Mouse (Mus musculus): ENCODE data around the gene Mrpl54. TPM values are rescaled to one million over a fixed set of nuclear protein-coding genes. Genes with fewer than 3 reads are reported as not detected.
A peak's percentile ranks its signal among the peaks of the same experiment; 100 is the strongest.
"Not testable (repeated sequence)": the region's sequence is repeated elsewhere in the genome, so short reads cannot be mapped to it uniquely, and the experiment has no call there.

Gene Mrpl54
- polyA plus RNA-seq, 1 experiment from 2014 or later, result 234 TPM

DNA sequence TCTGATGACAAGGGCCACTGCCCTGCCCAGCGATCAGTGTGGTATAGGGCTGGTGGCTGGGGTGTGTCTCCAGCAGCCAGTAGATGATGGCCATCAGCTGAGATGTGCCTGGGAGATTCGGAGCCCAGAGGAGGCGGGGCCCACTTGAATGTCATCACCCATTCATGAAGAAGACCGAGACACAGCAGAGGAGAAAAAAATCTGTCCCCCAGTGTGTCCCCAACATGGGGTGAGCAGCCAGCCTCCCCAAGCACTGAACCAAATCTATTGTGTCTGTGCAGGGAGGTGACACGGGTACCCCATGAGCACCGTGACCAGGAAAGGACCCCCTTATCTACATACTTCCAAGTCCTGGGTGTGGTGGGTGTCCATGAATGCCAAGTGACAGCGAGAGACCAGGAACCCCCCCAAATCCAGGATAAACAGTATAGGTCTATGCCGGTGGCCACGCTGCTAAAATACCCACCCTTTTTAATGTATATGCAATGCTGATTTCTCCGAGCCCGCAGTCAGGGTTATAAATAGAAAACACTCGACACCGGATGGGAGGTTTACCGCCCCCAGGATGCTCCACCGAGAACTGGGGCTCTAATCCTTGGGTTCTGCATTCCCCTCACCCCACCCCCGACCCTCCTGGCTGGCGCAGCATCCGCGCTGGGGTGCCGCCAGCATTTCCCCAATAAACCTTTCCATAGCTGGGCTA, 36.8 kb downstream of the Mrpl54 start:
- WGBS, result 9% methylated on average over 20 of the region's 20 CpGs
- no peaks in the 10 kb centered on the region for H3K9me3 ChIP-seq (replicated peaks)
- H3K27me3 ChIP-seq (ENCODE audit: low read depth, poor library complexity, severe bottlenecking), result peaks cover 56% of the 10 kb centered on the region
- no peak overlapping the region for H3K27ac ChIP-seq
- peaks cover 29% of the 10 kb centered on the region for H3K4me1 ChIP-seq
- H3K4me3 ChIP-seq, result peak overlapping the region; percentile 17
- no peaks in the 10 kb centered on the region for H3K36me3 ChIP-seq
- DNase-seq (ENCODE audit: low spot score), result no peak

DNA sequence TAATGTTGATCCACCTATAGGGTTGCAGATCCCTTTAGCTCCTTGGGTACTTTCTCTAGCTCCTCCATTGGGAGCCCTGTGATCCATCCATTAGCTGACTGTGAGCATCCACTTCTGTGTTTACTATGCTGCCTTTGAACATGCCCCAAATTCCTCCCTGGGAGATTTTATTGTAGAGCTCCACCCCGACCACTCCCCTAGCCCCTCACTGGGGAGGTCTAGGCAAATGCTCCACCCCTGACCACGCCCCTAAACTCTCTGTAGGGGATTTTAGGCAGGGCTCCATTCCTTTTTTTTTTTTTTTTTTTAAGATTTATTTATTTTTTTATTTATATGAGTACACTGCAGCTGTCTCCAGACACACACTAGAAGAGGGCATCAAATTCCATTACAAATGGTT, 43.0 kb downstream of the Mrpl54 start:
- H3K27me3 ChIP-seq (ENCODE audit: low read depth, poor library complexity, severe bottlenecking), result peaks cover 14% of the 10 kb centered on the region
- WGBS, result 48% methylated on average over 2 of the region's 2 CpGs
- not testable (repeated sequence) for H3K4me3 ChIP-seq; H3K9me3 ChIP-seq (replicated peaks); DNase-seq (ENCODE audit: low spot score); H3K4me1 ChIP-seq; H3K36me3 ChIP-seq; H3K27ac ChIP-seq

DNA sequence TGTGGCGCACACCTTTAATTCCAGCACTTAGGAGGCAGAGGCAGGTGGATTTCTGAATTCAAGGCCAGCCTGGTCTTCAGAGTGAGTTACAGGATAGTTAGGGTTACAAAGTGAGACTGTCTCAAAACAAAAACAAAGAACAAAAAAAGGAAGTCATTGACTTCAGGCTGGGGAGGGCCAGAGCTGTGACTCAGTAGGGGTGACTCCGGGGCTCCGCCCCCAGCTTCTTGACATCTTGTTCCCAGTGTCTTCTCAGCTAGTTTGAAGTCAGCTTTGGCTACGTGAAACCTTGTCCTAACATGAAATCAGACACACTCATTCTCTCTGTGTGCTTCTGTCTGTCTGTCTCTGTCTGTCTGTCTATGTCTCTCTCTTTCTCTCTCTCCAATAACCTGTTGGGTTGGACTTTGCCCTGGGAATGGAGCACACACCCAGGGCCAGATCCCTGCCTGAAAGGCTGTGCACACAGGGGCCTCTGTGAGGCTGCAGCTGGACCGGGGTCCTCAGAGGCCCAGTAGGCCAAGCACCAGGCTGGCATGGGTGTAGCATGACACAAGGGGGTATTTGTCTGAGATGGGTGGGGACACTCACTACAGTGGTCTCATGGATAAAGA, 45.2 kb downstream of the Mrpl54 start:
- no peaks in the 10 kb centered on the region for H3K9me3 ChIP-seq (replicated peaks)
- H3K36me3 ChIP-seq, result no peaks in the 10 kb centered on the region
- H3K4me1 ChIP-seq, result 0 out of 2 replicates have a peak, but pooled peaks cover 3% of the 10 kb centered on the region
- H3K4me3 ChIP-seq, result no peak overlapping the region
- no peak overlapping the region for H3K27ac ChIP-seq
- DNase-seq (ENCODE audit: low spot score), result no peak
- peaks cover 6% of the 10 kb centered on the region for H3K27me3 ChIP-seq (ENCODE audit: low read depth, poor library complexity, severe bottlenecking)
- 84% methylated on average over 5 of the region's 5 CpGs for WGBS

DNA sequence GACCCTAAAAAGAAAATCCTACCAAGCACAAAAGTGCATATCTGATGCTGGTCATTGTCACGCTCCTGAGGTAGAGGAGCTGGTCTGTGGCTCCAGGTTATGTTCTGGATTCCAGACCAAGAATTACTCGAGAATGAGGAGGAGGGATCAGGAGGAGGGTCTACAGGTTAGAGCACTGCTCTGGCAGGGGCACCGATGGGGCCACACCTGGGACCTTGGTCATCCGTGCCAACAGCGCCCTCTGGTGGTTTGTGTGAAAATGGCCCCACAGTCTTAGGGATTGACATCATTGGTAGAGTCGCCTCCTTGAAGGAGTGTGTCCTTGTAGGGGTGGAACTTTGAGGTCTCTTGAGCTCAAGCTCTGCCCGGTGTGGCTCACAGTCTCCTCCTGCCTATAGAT, 48.8 kb downstream of the Mrpl54 start:
- H3K27me3 ChIP-seq (ENCODE audit: low read depth, poor library complexity, severe bottlenecking), result no peaks in the 10 kb centered on the region; the same call in 1 of the 2 replicates
- no peak overlapping the region for H3K27ac ChIP-seq
- DNase-seq (ENCODE audit: low spot score), result peak; percentile 80
- no peaks in the 10 kb centered on the region for H3K36me3 ChIP-seq
- no peaks in the 10 kb centered on the region for H3K9me3 ChIP-seq (replicated peaks)
- H3K4me1 ChIP-seq, result 0 out of 2 replicates have a peak, but pooled peaks cover 3% of the 10 kb centered on the region
- 38% methylated on average over 7 of the region's 7 CpGs for WGBS
- no peak overlapping the region for H3K4me3 ChIP-seq

GRCm38 (mm10) chr10:81217267-81217666, 49.5 kb downstream of the Mrpl54 start:
- WGBS, result 27% methylated on average over 1 of the region's 1 CpGs
- H3K9me3 ChIP-seq (replicated peaks); H3K27ac ChIP-seq; DNase-seq (ENCODE audit: low spot score); H3K4me1 ChIP-seq; H3K27me3 ChIP-seq (ENCODE audit: low read depth, poor library complexity, severe bottlenecking); H3K4me3 ChIP-seq; H3K36me3 ChIP-seq: not testable (repeated sequence)

GRCm38 (mm10) chr10:81216810-81217209, 49.9 kb downstream of the Mrpl54 start:
- no peak for DNase-seq (ENCODE audit: low spot score)
- no peak overlapping the region for H3K4me3 ChIP-seq
- H3K36me3 ChIP-seq, result no peaks in the 10 kb centered on the region
- no peaks in the 10 kb centered on the region; the same call in 1 of the 2 replicates for H3K9me3 ChIP-seq (replicated peaks)
- no peaks in the 10 kb centered on the region; the same call in 1 of the 2 replicates for H3K27me3 ChIP-seq (ENCODE audit: low read depth, poor library complexity, severe bottlenecking)
- H3K27ac ChIP-seq, result no peak overlapping the region
- H3K4me1 ChIP-seq, result 0 out of 2 replicates have a peak, but pooled peaks cover 3% of the 10 kb centered on the region
- 86% methylated on average over 6 of the region's 6 CpGs for WGBS

DNA sequence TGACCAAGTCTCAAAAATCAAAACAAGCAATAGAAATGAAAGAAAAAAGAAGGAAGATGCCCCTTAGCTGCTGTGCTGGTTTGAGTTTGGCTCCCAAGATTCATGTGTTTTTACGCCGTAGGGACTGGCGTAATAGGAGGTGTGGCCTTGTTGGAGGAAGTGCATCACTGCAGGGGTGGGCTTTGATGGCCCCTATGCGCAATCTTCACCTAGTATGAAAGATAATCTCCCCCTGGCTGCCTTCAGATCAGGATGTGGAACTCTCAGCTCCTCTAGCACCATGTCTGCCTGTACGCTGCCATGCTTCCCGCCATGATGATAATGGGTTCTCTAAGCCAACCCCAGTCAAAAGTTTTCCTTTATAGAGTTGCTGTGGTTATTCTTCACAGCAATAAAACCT, 50.5 kb downstream of the Mrpl54 start:
- Histone ChIP-seq H3K36me3 (no peaks in the 10 kb centered on the region), H3K27me3 (ENCODE audit: low read depth, poor library complexity, severe bottlenecking) (no peaks in the 10 kb centered on the region; the same call in 1 of the 2 replicates)
- 88% methylated on average over 6 of the region's 6 CpGs for WGBS

More for the DNA sequence above, 50.5 kb downstream of the Mrpl54 start:
- no peak overlapping the region for H3K27ac ChIP-seq
- 0 out of 2 replicates have a peak, but pooled peaks cover 3% of the 10 kb centered on the region for H3K4me1 ChIP-seq
- H3K9me3 ChIP-seq (replicated peaks), result no peaks in the 10 kb centered on the region; the same call in 1 of the 2 replicates
- DNase-seq (ENCODE audit: low spot score), result no peak
- no peak overlapping the region for H3K4me3 ChIP-seq

Small RNA genes lying within 50 kb of the gene (microRNA-seq; reads per million reads assigned to microRNA genes)
- 15.5 reads per million, percentile 25 among the genes with 10 or more reads in this experiment for gene Mir3057

Other genes with a start within 250 kb of the Mrpl54 start
- 0.11 and 0.18 TPM in 2 replicates for gene Diras1, start 241.3 kb downstream of the Mrpl54 start, polyA plus RNA-seq (2016; fragmentation: Nextera tagmentation; extraction: Ambion mirVana)
- gene Slc39a3, start 229.5 kb downstream of the Mrpl54 start, polyA plus RNA-seq (2016; fragmentation: Nextera tagmentation; extraction: Ambion mirVana), result 10.9 and 14.7 TPM in 2 replicates
- 284 and 291 TPM in 2 replicates for gene Sgta, start 206.8 kb downstream of the Mrpl54 start, polyA plus RNA-seq (2016; fragmentation: Nextera tagmentation; extraction: Ambion mirVana)
- 113 and 128 TPM in 2 replicates for gene Thop1, start 196.9 kb downstream of the Mrpl54 start, polyA plus RNA-seq (2016; fragmentation: Nextera tagmentation; extraction: Ambion mirVana)
- 0.58 and 0.66 TPM in 2 replicates for gene Creb3l3, start 168.1 kb downstream of the Mrpl54 start, polyA plus RNA-seq (2016; fragmentation: Nextera tagmentation; extraction: Ambion mirVana)
- gene Map2k2, start 161.0 kb downstream of the Mrpl54 start, polyA plus RNA-seq (2016; fragmentation: Nextera tagmentation; extraction: Ambion mirVana), result 244 and 245 TPM in 2 replicates
- 9.6 and 11.7 TPM in 2 replicates for gene Zbtb7a, start 131.7 kb downstream of the Mrpl54 start, polyA plus RNA-seq (2016; fragmentation: Nextera tagmentation; extraction: Ambion mirVana)
- 73.6 and 73.9 TPM in 2 replicates for gene Pias4, start 99.0 kb downstream of the Mrpl54 start, polyA plus RNA-seq (2016; fragmentation: Nextera tagmentation; extraction: Ambion mirVana)
- gene Eef2, start 90.3 kb downstream of the Mrpl54 start, polyA plus RNA-seq (2016; fragmentation: Nextera tagmentation; extraction: Ambion mirVana), result 575 and 611 TPM in 2 replicates
- 46.5 and 52.0 TPM in 2 replicates for gene Dapk3, start 83.9 kb downstream of the Mrpl54 start, polyA plus RNA-seq (2016; fragmentation: Nextera tagmentation; extraction: Ambion mirVana)
- not detected in 2 replicates for gene 4930442H23Rik, start 83.1 kb downstream of the Mrpl54 start, polyA plus RNA-seq (2016; fragmentation: Nextera tagmentation; extraction: Ambion mirVana)
- not detected in 2 replicates for gene Nmrk2, start 64.9 kb downstream of the Mrpl54 start, polyA plus RNA-seq (2016; fragmentation: Nextera tagmentation; extraction: Ambion mirVana)
- gene Atcay, start 36.1 kb downstream of the Mrpl54 start, polyA plus RNA-seq (2016; fragmentation: Nextera tagmentation; extraction: Ambion mirVana), result 0.06 TPM in 1 of 2 replicates, not detected in the other
- gene Zfr2, start 33.8 kb downstream of the Mrpl54 start, polyA plus RNA-seq (2016; fragmentation: Nextera tagmentation; extraction: Ambion mirVana), result 2.0 and 5.0 TPM in 2 replicates
- 2.1 and 3.0 TPM in 2 replicates for gene Matk, start 14.0 kb downstream of the Mrpl54 start, polyA plus RNA-seq (2016; fragmentation: Nextera tagmentation; extraction: Ambion mirVana)
- 56.5 and 57.6 TPM in 2 replicates for gene Apba3, start within 50 bp of the Mrpl54 start, polyA plus RNA-seq (2016; fragmentation: Nextera tagmentation; extraction: Ambion mirVana)
- gene Tjp3, start 24.6 kb upstream of the Mrpl54 start, polyA plus RNA-seq (2016; fragmentation: Nextera tagmentation; extraction: Ambion mirVana), result 4.7 and 5.1 TPM in 2 replicates
- gene Pip5k1c, start 26.0 kb upstream of the Mrpl54 start, polyA plus RNA-seq (2016; fragmentation: Nextera tagmentation; extraction: Ambion mirVana), result 67.0 and 71.3 TPM in 2 replicates
- gene Cactin, start 54.2 kb upstream of the Mrpl54 start, polyA plus RNA-seq (2016; fragmentation: Nextera tagmentation; extraction: Ambion mirVana), result 62.5 and 67.7 TPM in 2 replicates
- 3.2 and 3.6 TPM in 2 replicates for gene Tbxa2r, start 61.8 kb upstream of the Mrpl54 start, polyA plus RNA-seq (2016; fragmentation: Nextera tagmentation; extraction: Ambion mirVana)
- gene Gipc3, start 76.3 kb upstream of the Mrpl54 start, polyA plus RNA-seq (2016; fragmentation: Nextera tagmentation; extraction: Ambion mirVana), result 0.09 TPM in 1 of 2 replicates, not detected in the other
- 99.6 and 114 TPM in 2 replicates for gene Hmg20b, start 83.5 kb upstream of the Mrpl54 start, polyA plus RNA-seq (2016; fragmentation: Nextera tagmentation; extraction: Ambion mirVana)
- 7.6 and 8.8 TPM in 2 replicates for gene Mfsd12, start 90.6 kb upstream of the Mrpl54 start, polyA plus RNA-seq (2016; fragmentation: Nextera tagmentation; extraction: Ambion mirVana)
- 0.24 and 0.38 TPM in 2 replicates for gene 4930404N11Rik, start 98.9 kb upstream of the Mrpl54 start, polyA plus RNA-seq (2016; fragmentation: Nextera tagmentation; extraction: Ambion mirVana)
- 134 and 148 TPM in 2 replicates for gene Fzr1, start 111.6 kb upstream of the Mrpl54 start, polyA plus RNA-seq (2016; fragmentation: Nextera tagmentation; extraction: Ambion mirVana)
- gene Dohh, start 117.5 kb upstream of the Mrpl54 start, polyA plus RNA-seq (2016; fragmentation: Nextera tagmentation; extraction: Ambion mirVana), result 101 and 115 TPM in 2 replicates
- gene Gm48551, start 117.5 kb upstream of the Mrpl54 start, polyA plus RNA-seq (2016; fragmentation: Nextera tagmentation; extraction: Ambion mirVana), result 3.8 and 4.2 TPM in 2 replicates
- 1.4 and 1.5 TPM in 2 replicates for gene Gm48552, start 122.1 kb upstream of the Mrpl54 start, polyA plus RNA-seq (2016; fragmentation: Nextera tagmentation; extraction: Ambion mirVana)
- 1.9 and 2.9 TPM in 2 replicates for gene Smim24, start 126.1 kb upstream of the Mrpl54 start, polyA plus RNA-seq (2016; fragmentation: Nextera tagmentation; extraction: Ambion mirVana)
- 9.3 and 19.8 TPM in 2 replicates for gene Nfic, start 188.7 kb upstream of the Mrpl54 start, polyA plus RNA-seq (2016; fragmentation: Nextera tagmentation; extraction: Ambion mirVana)
- 0.24 and 0.48 TPM in 2 replicates for gene Celf5, start 215.8 kb upstream of the Mrpl54 start, polyA plus RNA-seq (2016; fragmentation: Nextera tagmentation; extraction: Ambion mirVana)
- 100 and 102 TPM in 2 replicates for gene Ncln, start 229.5 kb upstream of the Mrpl54 start, polyA plus RNA-seq (2016; fragmentation: Nextera tagmentation; extraction: Ambion mirVana)
- 0.34 and 0.39 TPM in 2 replicates for gene S1pr4, start 233.2 kb upstream of the Mrpl54 start, polyA plus RNA-seq (2016; fragmentation: Nextera tagmentation; extraction: Ambion mirVana)